Mouse (Mus musculus): ENCODE data around the gene Pde4d. TPM values are rescaled to one million over a fixed set of nuclear protein-coding genes. Genes with fewer than 3 reads are reported as not detected.

The Pde4d gene
- polyA plus RNA-seq, 1 experiment from 2014 or later, result 17.7 TPM

- WGBS, result 60% methylated on average over 11 of the region's 11 CpGs
- Histone ChIP-seq H3K9ac (no peak overlapping the region), H3K4me3 (no peak overlapping the region), H3K4me1 (peaks cover 4% of the 10 kb centered on the region; the same call in 1 of the 2 replicates), H3K27me3 (no peaks in the 10 kb centered on the region), H3K9me3 (no peaks in the 10 kb centered on the region; the same call in 1 of the 2 replicates), H3K27ac (no peak overlapping the region), H3K36me3 (no peaks in the 10 kb centered on the region), H3K4me2 (0 out of 2 replicates have a peak overlapping the region, but pooled peaks have one; percentile 14)
- no peak for ATAC-seq (ENCODE audit: insufficient number of reproducible peaks, low FRiP score, low TSS enrichment, low read depth)
These were observed 789.5 kb downstream of the Pde4d start for GRCm38 (mm10) chr13:109239296-109239695.

- no peak for ATAC-seq (ENCODE audit: insufficient number of reproducible peaks, low FRiP score, low TSS enrichment, low read depth)
- Histone ChIP-seq H3K4me1 (0 out of 2 replicates have a peak, but pooled peaks cover 4% of the 10 kb centered on the region), H3K9me3 (no peaks in the 10 kb centered on the region), H3K27ac (no peak overlapping the region), H3K9ac (no peak overlapping the region), H3K4me3 (no peak overlapping the region), H3K4me2 (no peak overlapping the region), H3K36me3 (no peaks in the 10 kb centered on the region), H3K27me3 (no peaks in the 10 kb centered on the region)
- 32% methylated on average over 9 of the region's 9 CpGs for WGBS
These were observed 792.8 kb downstream of the Pde4d start for GRCm38 (mm10) chr13:109242456-109243050.

GRCm38 (mm10) chr13:109243160-109243559 lies 793.4 kb downstream of the Pde4d start:
- 51% methylated on average over 3 of the region's 3 CpGs for WGBS
- H3K4me1 ChIP-seq, result 0 out of 2 replicates have a peak, but pooled peaks cover 4% of the 10 kb centered on the region
- H3K9ac ChIP-seq, result no peak overlapping the region
- no peak overlapping the region for H3K4me3 ChIP-seq
- H3K9me3 ChIP-seq, result no peaks in the 10 kb centered on the region
- no peak for ATAC-seq (ENCODE audit: insufficient number of reproducible peaks, low FRiP score, low TSS enrichment, low read depth)
- no peaks in the 10 kb centered on the region for H3K27me3 ChIP-seq
- no peak overlapping the region for H3K4me2 ChIP-seq
- H3K36me3 ChIP-seq, result no peaks in the 10 kb centered on the region
- no peak overlapping the region for H3K27ac ChIP-seq

GRCm38 (mm10) chr13:109247061-109247460 lies 797.3 kb downstream of the Pde4d start:
- no peak overlapping the region for H3K9ac ChIP-seq
- 0 out of 2 replicates have a peak, but pooled peaks cover 4% of the 10 kb centered on the region for H3K4me1 ChIP-seq
- no peak for ATAC-seq (ENCODE audit: insufficient number of reproducible peaks, low FRiP score, low TSS enrichment, low read depth)
- no peak overlapping the region for H3K4me3 ChIP-seq
- H3K36me3 ChIP-seq, result no peaks in the 10 kb centered on the region
- H3K4me2 ChIP-seq, result no peak overlapping the region
- 94% methylated on average over 4 of the region's 4 CpGs for WGBS
- H3K9me3 ChIP-seq, result no peaks in the 10 kb centered on the region
- no peak overlapping the region for H3K27ac ChIP-seq
- no peaks in the 10 kb centered on the region for H3K27me3 ChIP-seq

GRCm38 (mm10) chr13:109249315-109249714 lies 799.6 kb downstream of the Pde4d start:
- Histone ChIP-seq H3K4me2 (no peak overlapping the region), H3K4me1 (no peaks in the 10 kb centered on the region), H3K27me3 (no peaks in the 10 kb centered on the region), H3K4me3 (no peak overlapping the region), H3K36me3 (no peaks in the 10 kb centered on the region), H3K27ac (no peak overlapping the region), H3K9me3 (no peaks in the 10 kb centered on the region), H3K9ac (no peak overlapping the region)
- ATAC-seq (ENCODE audit: insufficient number of reproducible peaks, low FRiP score, low TSS enrichment, low read depth), result no peak

- Histone ChIP-seq H3K9me3 (no peaks in the 10 kb centered on the region), H3K27ac (no peak overlapping the region), H3K27me3 (no peaks in the 10 kb centered on the region), H3K9ac (no peak overlapping the region), H3K4me1 (peaks cover 2% of the 10 kb centered on the region; the same call in 1 of the 2 replicates), H3K36me3 (no peaks in the 10 kb centered on the region), H3K4me2 (no peak overlapping the region), H3K4me3 (no peak overlapping the region)
- WGBS, result 39% methylated on average over 4 of the region's 4 CpGs
- ATAC-seq (ENCODE audit: insufficient number of reproducible peaks, low FRiP score, low TSS enrichment, low read depth), result no peak
These were observed 805.9 kb downstream of the Pde4d start for GRCm38 (mm10) chr13:109255634-109256033.

GRCm38 (mm10) chr13:109260220-109260795 lies 810.6 kb downstream of the Pde4d start:
- Histone ChIP-seq H3K4me3 (peak overlapping the region; percentile 54), H3K36me3 (no peaks in the 10 kb centered on the region), H3K9me3 (no peaks in the 10 kb centered on the region), H3K27me3 (no peaks in the 10 kb centered on the region), H3K9ac (peak overlapping the region; percentile 50), H3K4me2 (peak overlapping the region; percentile 85), H3K4me1 (peaks cover 6% of the 10 kb centered on the region; the same call in 1 of the 2 replicates), H3K27ac (peak overlapping the region; percentile 85)
- WGBS, result under 1% methylated on average over 23 of the region's 23 CpGs
- peak; percentile 83; the same call in 1 of the 2 replicates for ATAC-seq (ENCODE audit: insufficient number of reproducible peaks, low FRiP score, low TSS enrichment, low read depth)

GRCm38 (mm10) chr13:109260796-109261516 lies 811.2 kb downstream of the Pde4d start:
- Histone ChIP-seq H3K9ac (peak overlapping the region; percentile 50), H3K9me3 (no peaks in the 10 kb centered on the region), H3K27me3 (no peaks in the 10 kb centered on the region), H3K36me3 (no peaks in the 10 kb centered on the region), H3K4me1 (peaks cover 6% of the 10 kb centered on the region; the same call in 1 of the 2 replicates), H3K27ac (peak overlapping the region; percentile 85), H3K4me3 (peak overlapping the region; percentile 54), H3K4me2 (peak overlapping the region; percentile 85)
- WGBS, result 2% methylated on average over 17 of the region's 17 CpGs
- ATAC-seq (ENCODE audit: insufficient number of reproducible peaks, low FRiP score, low TSS enrichment, low read depth), result peak; percentile 42

GRCm38 (mm10) chr13:109261642-109262220 lies 812.0 kb downstream of the Pde4d start:
- ATAC-seq (ENCODE audit: insufficient number of reproducible peaks, low FRiP score, low TSS enrichment, low read depth), result no peak

GRCm38 (mm10) chr13:109262501-109262900 lies 812.8 kb downstream of the Pde4d start:
- Histone ChIP-seq H3K36me3 (no peaks in the 10 kb centered on the region), H3K27me3 (no peaks in the 10 kb centered on the region), H3K9ac (no peak overlapping the region), H3K27ac (no peak overlapping the region), H3K9me3 (no peaks in the 10 kb centered on the region), H3K4me1 (peaks cover 6% of the 10 kb centered on the region; the same call in 1 of the 2 replicates), H3K4me2 (no peak overlapping the region), H3K4me3 (no peak overlapping the region)
- WGBS, result 35% methylated on average over 5 of the region's 5 CpGs
- ATAC-seq (ENCODE audit: insufficient number of reproducible peaks, low FRiP score, low TSS enrichment, low read depth), result no peak

More at GRCm38 (mm10) chr13:109261642-109262220, 812.0 kb downstream of the Pde4d start:
- H3K4me3 ChIP-seq, result peak overlapping the region; percentile 54; the same call in 1 of the 2 replicates
- peaks cover 6% of the 10 kb centered on the region; the same call in 1 of the 2 replicates for H3K4me1 ChIP-seq
- H3K36me3 ChIP-seq, result no peaks in the 10 kb centered on the region
- H3K4me2 ChIP-seq, result no peak overlapping the region; the same call in 1 of the 2 replicates
- WGBS, result 17% methylated on average over 5 of the region's 5 CpGs
- H3K9ac ChIP-seq, result no peak overlapping the region
- no peak overlapping the region for H3K27ac ChIP-seq
- H3K27me3 ChIP-seq, result no peaks in the 10 kb centered on the region
- no peaks in the 10 kb centered on the region for H3K9me3 ChIP-seq

GRCm38 (mm10) chr13:109263833-109264232 lies 814.1 kb downstream of the Pde4d start:
- Histone ChIP-seq H3K9me3 (no peaks in the 10 kb centered on the region), H3K27ac (no peak overlapping the region), H3K4me3 (no peak overlapping the region), H3K27me3 (no peaks in the 10 kb centered on the region), H3K9ac (no peak overlapping the region), H3K36me3 (no peaks in the 10 kb centered on the region), H3K4me2 (no peak overlapping the region), H3K4me1 (peaks cover 6% of the 10 kb centered on the region; the same call in 1 of the 2 replicates)
- no peak for ATAC-seq (ENCODE audit: insufficient number of reproducible peaks, low FRiP score, low TSS enrichment, low read depth)
